Mouse (Mus musculus) stomach, embryonic 15.5 days (tissue): ENCODE data around the gene Macf1. TPM values are rescaled to one million over a fixed set of nuclear protein-coding genes. Genes with fewer than 3 reads are reported as not detected.
A peak's percentile ranks its signal among the peaks of the same experiment; 100 is the strongest.

Experiments
- ATAC-seq: fragments of 200-750 bp; cut with Nextera tagmentation; 2 replicates; pipeline ENCODE4 v1.8.0; 2017; ENCODE audit warnings: low read depth, moderate number of reproducible peaks, moderate TSS enrichment; ENCODE audit not compliant: insufficient read depth, low FRiP score
- H3K27ac ChIP-seq: fragments of 300-500 bp; sonication (generic); 2 replicates; pipeline ENCODE4 v1.5.1; 2015; ENCODE audit warnings: mild to moderate bottlenecking, inconsistent platforms
- H3K27me3 ChIP-seq: fragments of 300-500 bp; sonication (generic); replicated peaks from 2 replicates; pipeline ENCODE4 v1.6.1; 2015; ENCODE audit warnings: inconsistent platforms
- H3K36me3 ChIP-seq: fragments of 300-500 bp; sonication (generic); 2 replicates; pipeline ENCODE4 v1.6.1; 2015; ENCODE audit warnings: inconsistent platforms
- H3K4me1 ChIP-seq: fragments of 300-500 bp; sonication (generic); 2 replicates; pipeline ENCODE4 v1.6.1; 2015; ENCODE audit warnings: inconsistent platforms
- H3K4me2 ChIP-seq: fragments of 300-500 bp; sonication (generic); 2 replicates; pipeline ENCODE4 v1.6.1; 2015; ENCODE audit warnings: mild to moderate bottlenecking, inconsistent platforms
- H3K4me3 ChIP-seq: fragments of 300-500 bp; sonication (generic); replicated peaks from 2 replicates; pipeline ENCODE4 v1.5.1; 2015; ENCODE audit warnings: inconsistent platforms
- H3K9ac ChIP-seq: fragments of 300-500 bp; sonication (generic); 2 replicates; pipeline ENCODE4 v1.6.1; 2015; ENCODE audit warnings: inconsistent platforms
- H3K9me3 ChIP-seq: fragments of 300-500 bp; sonication (generic); 2 replicates; pipeline ENCODE4 v1.6.1; 2016; ENCODE audit warnings: inconsistent platforms
- WGBS: fragments of 180-500 bp; shearing (Covaris S2); methylation state at CpG from one replicate; pipeline ENCODE4 v1.1.7; 2015; 5-methylcytosine and 5-hydroxymethylcytosine counted together
- polyA plus RNA-seq: library from polyadenylated mRNA; unstranded; fragments of >200 nt; fragmentation: Nextera tagmentation; extraction: Ambion mirVana; gene quantifications from 2 replicates; pipeline ENCODE4 v1.2.1, GENCODE M21; 2015

Gene Macf1
- polyA plus RNA-seq, 1 experiment from 2014 or later = 34.6 TPM

GRCm38 (mm10) chr4:123607174-123607573 lies 77.0 kb downstream of the Macf1 start:
- Histone ChIP-seq H3K4me1 (0 out of 2 replicates have a peak, but pooled peaks cover 4% of the 10 kb centered on the region), H3K4me3 (no peak overlapping the region), H3K36me3 (no peaks in the 10 kb centered on the region), H3K4me2 (no peak overlapping the region), H3K9me3 (no peaks in the 10 kb centered on the region), H3K9ac (no peak overlapping the region), H3K27ac (no peak overlapping the region), H3K27me3 (no peaks in the 10 kb centered on the region)
- no peak for ATAC-seq
- 80% methylated on average over 1 of the region's 1 CpGs for WGBS

- H3K4me3 ChIP-seq = no peak overlapping the region
- WGBS = 48% methylated on average over 5 of the region's 5 CpGs
- no peak overlapping the region for H3K9ac ChIP-seq
- H3K4me1 ChIP-seq = 0 out of 2 replicates have a peak, but pooled peaks cover 4% of the 10 kb centered on the region
- no peaks in the 10 kb centered on the region for H3K27me3 ChIP-seq
- no peak overlapping the region for H3K4me2 ChIP-seq
- ATAC-seq = no peak
- H3K36me3 ChIP-seq = no peaks in the 10 kb centered on the region
- H3K9me3 ChIP-seq = no peaks in the 10 kb centered on the region
- no peak overlapping the region for H3K27ac ChIP-seq
Measured at GRCm38 (mm10) chr4:123605948-123606347, 78.2 kb downstream of the Macf1 start.

GRCm38 (mm10) chr4:123605309-123605708 lies 78.9 kb downstream of the Macf1 start:
- WGBS = 66% methylated on average over 1 of the region's 1 CpGs
- Histone ChIP-seq H3K4me2 (no peak overlapping the region), H3K36me3 (no peaks in the 10 kb centered on the region), H3K4me1 (0 out of 2 replicates have a peak, but pooled peaks cover 4% of the 10 kb centered on the region), H3K27me3 (no peaks in the 10 kb centered on the region), H3K4me3 (no peak overlapping the region), H3K27ac (no peak overlapping the region), H3K9me3 (no peaks in the 10 kb centered on the region), H3K9ac (no peak overlapping the region)
- ATAC-seq = no peak

GRCm38 (mm10) chr4:123602700-123603261 lies 81.4 kb downstream of the Macf1 start:
- Histone ChIP-seq H3K4me1 (peaks cover 8% of the 10 kb centered on the region), H3K36me3 (no peaks in the 10 kb centered on the region)
- no peak for ATAC-seq

GRCm38 (mm10) chr4:123601036-123601435 lies 83.1 kb downstream of the Macf1 start:
- Histone ChIP-seq H3K27me3 (no peaks in the 10 kb centered on the region), H3K4me3 (no peak overlapping the region), H3K9ac (no peak overlapping the region), H3K4me2 (no peak overlapping the region), H3K27ac (no peak overlapping the region), H3K4me1 (peaks cover 6% of the 10 kb centered on the region), H3K9me3 (no peaks in the 10 kb centered on the region), H3K36me3 (no peaks in the 10 kb centered on the region)
- ATAC-seq = no peak
- 83% methylated on average over 1 of the region's 1 CpGs for WGBS

More at GRCm38 (mm10) chr4:123602700-123603261, 81.4 kb downstream of the Macf1 start:
- no peak overlapping the region for H3K9ac ChIP-seq
- no peak overlapping the region for H3K4me2 ChIP-seq
- no peak overlapping the region for H3K4me3 ChIP-seq
- WGBS = 77% methylated on average over 2 of the region's 2 CpGs
- H3K9me3 ChIP-seq = no peaks in the 10 kb centered on the region
- H3K27me3 ChIP-seq = no peaks in the 10 kb centered on the region
- H3K27ac ChIP-seq = no peak overlapping the region

- Histone ChIP-seq H3K36me3 (no peaks in the 10 kb centered on the region), H3K4me1 (peaks cover 18% of the 10 kb centered on the region), H3K4me2 (no peak overlapping the region), H3K4me3 (no peak overlapping the region), H3K9me3 (no peaks in the 10 kb centered on the region), H3K27me3 (no peaks in the 10 kb centered on the region), H3K9ac (no peak overlapping the region), H3K27ac (no peak overlapping the region)
- 68% methylated on average over 11 of the region's 11 CpGs for WGBS
- no peak for ATAC-seq
Measured at GRCm38 (mm10) chr4:123598519-123599228, 85.5 kb downstream of the Macf1 start.

- H3K4me2 ChIP-seq = peak overlapping the region; percentile 7; the same call in 1 of the 2 replicates
- peak overlapping the region; percentile 63 for H3K27ac ChIP-seq
- no peak for ATAC-seq
- H3K9me3 ChIP-seq = no peaks in the 10 kb centered on the region
- 41% methylated on average over 5 of the region's 5 CpGs for WGBS
- no peaks in the 10 kb centered on the region for H3K27me3 ChIP-seq
- H3K36me3 ChIP-seq = no peaks in the 10 kb centered on the region
- H3K9ac ChIP-seq = no peak overlapping the region
- no peak overlapping the region for H3K4me3 ChIP-seq
- peaks cover 26% of the 10 kb centered on the region for H3K4me1 ChIP-seq
Measured at GRCm38 (mm10) chr4:123594381-123594806, 89.8 kb downstream of the Macf1 start.

GRCm38 (mm10) chr4:123593664-123594063 lies 90.5 kb downstream of the Macf1 start:
- Histone ChIP-seq H3K36me3 (no peaks in the 10 kb centered on the region), H3K9ac (no peak overlapping the region), H3K27me3 (no peaks in the 10 kb centered on the region), H3K4me3 (no peak overlapping the region), H3K27ac (peak overlapping the region; percentile 63), H3K4me1 (peaks cover 26% of the 10 kb centered on the region), H3K9me3 (no peaks in the 10 kb centered on the region), H3K4me2 (no peak overlapping the region)
- 46% methylated on average over 3 of the region's 3 CpGs for WGBS
- ATAC-seq = no peak

- 78% methylated on average over 5 of the region's 5 CpGs for whole genome bisulfite sequencing
- Histone ChIP-seq H3K27ac (no peak overlapping the region), H3K4me2 (no peak overlapping the region), H3K4me3 (no peak overlapping the region), H3K9me3 (no peaks in the 10 kb centered on the region), H3K9ac (no peak overlapping the region), H3K27me3 (no peaks in the 10 kb centered on the region), H3K4me1 (peaks cover 24% of the 10 kb centered on the region), H3K36me3 (no peaks in the 10 kb centered on the region)
- ATAC-seq = no peak
Measured at GRCm38 (mm10) chr4:123592046-123592445, 92.1 kb downstream of the Macf1 start.

- no peaks in the 10 kb centered on the region for H3K27me3 ChIP-seq
- H3K9me3 ChIP-seq = no peaks in the 10 kb centered on the region
- no peak overlapping the region for H3K4me2 ChIP-seq
- H3K4me3 ChIP-seq = no peak overlapping the region
- no peak overlapping the region for H3K9ac ChIP-seq
- H3K27ac ChIP-seq = no peak overlapping the region
- ATAC-seq = no peak
- 72% methylated on average over 4 of the region's 4 CpGs for WGBS
- peaks cover 24% of the 10 kb centered on the region for H3K4me1 ChIP-seq
- no peaks in the 10 kb centered on the region for H3K36me3 ChIP-seq
Measured at GRCm38 (mm10) chr4:123591026-123591635, 93.0 kb downstream of the Macf1 start.

GRCm38 (mm10) chr4:123589496-123589895 lies 94.7 kb downstream of the Macf1 start:
- Histone ChIP-seq H3K27me3 (no peaks in the 10 kb centered on the region), H3K9me3 (no peaks in the 10 kb centered on the region), H3K4me3 (no peak overlapping the region), H3K9ac (no peak overlapping the region), H3K4me1 (peaks cover 21% of the 10 kb centered on the region), H3K4me2 (no peak overlapping the region), H3K36me3 (no peaks in the 10 kb centered on the region), H3K27ac (peak overlapping the region; percentile 65; the same call in 1 of the 2 replicates)
- 70% methylated on average over 3 of the region's 3 CpGs for WGBS
- ATAC-seq = no peak
